Mouse (Mus musculus) spleen, postnatal 4 days (tissue): ENCODE results near the gene 1700024P04Rik.
"Not testable (repeated sequence)": the region's sequence is repeated elsewhere in the genome, so short reads cannot be mapped to it uniquely, and the experiment has no call there.

ENCODE experiments used
- DNase-seq, 2 experiments: peaks; one replicate each; pipeline ENCODE4 v3.0.0; 2022; ENCODE audit warnings: low spot score in 2 of 2

Gene 1700024P04Rik

DNA sequence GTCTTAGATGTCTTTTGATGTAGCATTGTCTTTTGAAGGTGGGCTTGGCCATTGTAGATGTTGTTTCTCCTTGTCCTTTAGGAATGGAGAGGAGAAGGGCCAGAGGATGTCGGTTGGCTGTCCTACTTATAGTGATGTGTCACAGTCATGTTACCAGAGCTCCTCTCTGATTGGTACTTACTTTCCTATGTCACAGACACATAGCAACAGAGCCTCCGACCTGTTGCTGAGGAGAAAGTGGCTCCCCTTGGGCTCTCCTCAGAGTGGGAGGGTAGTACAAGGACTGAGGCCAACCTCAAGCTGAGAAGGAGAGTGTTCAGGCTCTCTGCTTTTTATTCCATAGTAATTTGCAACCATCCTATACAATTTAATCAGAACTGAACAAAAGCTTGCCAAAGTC, at the start of gene 1700024P04Rik:
TSS of gene 1700024P04Rik (minus strand) at position 101 of the 400 bp plus-strand sequence.
- DNase-seq: no peak

DNA sequence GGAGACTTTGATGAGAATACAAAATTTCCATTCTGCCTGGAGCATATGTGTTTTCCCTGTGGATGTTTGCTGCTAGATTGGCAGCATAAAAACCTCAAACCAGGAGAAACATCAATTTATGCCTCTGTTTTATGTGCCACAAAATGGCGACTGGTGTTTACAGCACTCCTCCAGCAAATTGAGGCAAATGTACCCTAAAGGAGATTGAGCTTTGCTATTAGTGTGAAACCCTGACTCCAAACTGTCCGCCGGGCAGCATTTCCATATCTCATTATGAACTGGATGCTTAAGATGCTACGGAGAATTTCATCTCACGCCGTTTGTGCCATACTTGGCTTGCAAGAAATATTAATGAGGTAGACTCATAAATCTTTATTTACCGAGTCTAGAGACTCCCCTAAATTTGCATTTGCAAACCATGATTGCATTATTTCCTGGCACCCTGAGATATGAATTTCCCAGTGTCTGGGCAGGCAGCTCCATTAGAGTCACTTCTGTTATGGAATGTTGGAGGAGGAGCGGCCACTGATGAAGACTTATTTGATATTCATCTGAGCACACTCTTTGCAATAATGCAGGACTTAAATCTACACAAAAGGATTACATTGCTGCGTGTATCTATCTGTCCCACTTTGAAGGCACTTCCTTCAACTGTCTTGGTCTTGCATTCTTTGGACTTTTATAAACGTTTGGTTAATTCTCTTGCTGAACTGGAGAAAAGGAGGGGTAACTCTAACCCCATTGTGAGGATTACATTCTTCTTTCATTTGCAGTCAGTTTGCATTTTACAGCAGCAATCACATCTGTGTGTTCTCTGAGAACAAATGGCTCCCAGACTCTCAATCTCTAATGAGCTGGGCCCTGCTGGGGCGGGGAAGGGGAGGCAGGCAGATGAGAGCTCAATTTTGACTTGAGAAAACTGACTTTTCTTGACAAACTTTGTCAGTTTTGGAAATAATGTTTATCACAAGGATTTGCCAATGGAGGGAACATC, 47.2 kb upstream of the 1700024P04Rik start:
- no peak for DNase-seq

DNA sequence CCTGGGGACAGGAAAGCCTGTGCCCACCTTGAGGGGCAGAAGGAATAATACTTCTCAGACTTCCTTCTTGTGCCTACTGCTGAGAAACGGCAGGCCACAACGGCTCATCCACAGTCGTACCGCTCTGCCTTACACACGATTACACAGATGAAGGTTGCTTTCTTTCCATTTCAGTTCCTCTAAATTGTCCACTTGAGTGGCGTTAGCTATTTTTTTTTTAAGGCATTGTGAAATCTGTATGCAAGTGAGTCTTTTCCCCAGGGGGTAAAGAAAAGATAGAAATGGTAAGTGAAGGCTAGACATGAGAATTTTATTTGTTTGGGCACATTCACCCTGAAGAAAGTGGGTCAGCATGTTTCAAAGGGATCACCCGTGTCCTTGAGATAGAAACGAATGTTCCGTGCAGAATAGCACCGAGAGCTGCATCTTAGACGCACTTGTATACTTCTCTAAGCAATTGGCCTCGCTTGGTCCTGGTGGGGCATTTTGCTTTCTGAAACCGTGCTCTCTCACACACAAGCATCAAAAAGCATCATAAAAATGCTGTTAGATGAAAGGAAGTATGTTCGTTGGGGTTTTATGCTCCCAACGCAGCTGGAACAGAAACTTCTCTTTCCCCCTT, 46.3 kb upstream of the 1700024P04Rik start:
- no peak for DNase-seq

DNA sequence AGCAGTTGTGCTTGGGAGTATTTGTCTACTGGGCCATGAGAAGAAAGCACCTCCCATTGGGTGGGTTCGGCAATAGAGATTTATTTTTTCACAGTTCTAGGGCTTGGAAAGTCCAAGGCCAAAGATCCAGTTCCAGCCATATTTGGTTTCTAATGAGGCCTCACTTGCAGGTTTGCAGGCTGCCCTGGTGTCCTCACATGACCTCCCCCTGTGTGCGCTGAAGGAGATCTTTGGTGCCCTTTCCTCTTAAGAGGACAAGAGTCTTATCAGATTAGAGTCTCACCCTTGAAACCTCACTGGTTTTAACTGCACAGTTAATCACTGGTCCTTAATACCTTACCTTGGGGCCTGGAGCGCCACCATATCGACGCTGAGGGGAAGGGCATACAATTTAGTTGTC, 40.9 kb upstream of the 1700024P04Rik start:
- no peak for DNase-seq

GRCm38 (mm10) chr13:99022036-99022435, 37.7 kb upstream of the 1700024P04Rik start:
- no peak for DNase-seq

DNA sequence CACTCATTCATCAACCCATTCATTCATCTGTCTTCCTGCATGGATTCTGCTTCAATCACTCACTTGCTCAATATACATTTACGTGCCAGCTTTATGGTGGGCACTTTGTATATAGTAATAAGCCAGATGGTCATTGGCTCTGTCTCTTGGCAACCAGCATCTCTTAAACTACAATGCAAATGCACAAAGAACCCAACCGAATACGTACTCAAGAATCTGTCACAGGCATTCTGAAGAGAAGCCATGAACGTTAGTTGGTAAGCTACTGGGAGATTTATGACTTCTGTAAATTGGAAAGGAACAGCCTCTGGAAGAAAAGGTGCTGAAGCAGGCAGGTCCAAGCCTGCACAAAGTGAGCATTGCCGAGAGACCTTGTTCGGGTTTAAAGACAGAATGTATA, 36.8 kb upstream of the 1700024P04Rik start:
- no peak for DNase-seq

- DNase-seq: peak in 1 of 2 experiments; percentile 57
Observed at GRCm38 (mm10) chr13:99019831-99020669, 35.7 kb upstream of the 1700024P04Rik start.

DNA sequence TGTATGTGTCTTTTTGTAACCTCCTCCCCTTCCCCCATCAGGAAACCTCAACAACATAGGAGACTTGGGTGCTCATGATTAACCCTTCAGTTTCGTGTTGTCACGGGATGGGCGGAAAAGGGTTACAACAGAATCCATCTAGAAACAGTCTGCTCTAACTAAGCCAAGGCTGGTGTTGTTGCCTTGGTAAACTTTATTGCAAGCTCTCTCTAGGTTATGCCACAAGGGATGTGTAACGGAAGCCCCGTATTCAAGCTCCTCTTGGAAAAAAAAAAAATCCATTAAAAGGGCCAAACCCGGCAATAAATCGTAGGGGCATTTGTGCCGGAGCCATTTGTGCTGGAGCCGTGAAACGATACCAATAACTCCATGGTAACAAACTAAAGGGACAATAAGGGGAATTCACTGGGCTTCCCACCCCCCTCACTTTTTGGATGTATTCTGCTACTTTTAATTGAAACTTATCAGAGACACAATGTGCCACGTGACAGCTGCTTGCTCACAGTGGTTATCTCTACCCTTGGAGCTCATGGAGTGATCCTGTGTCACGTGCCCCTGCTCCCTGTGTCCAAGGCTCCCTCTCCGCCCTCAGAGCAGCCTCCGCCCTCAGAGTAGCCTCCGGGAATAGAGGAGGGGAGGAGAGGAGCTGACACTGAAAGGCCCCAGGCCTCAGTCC, 34.3 kb upstream of the 1700024P04Rik start:
- peak in 1 of 2 experiments; percentile 42 for DNase-seq

GRCm38 (mm10) chr13:99016696-99017095, 32.3 kb upstream of the 1700024P04Rik start:
- DNase-seq: no peak

- no peak for DNase-seq
Observed at GRCm38 (mm10) chr13:99012891-99013290, 28.5 kb upstream of the 1700024P04Rik start.

- DNase-seq: no peak
Observed at GRCm38 (mm10) chr13:99008013-99008412, 23.6 kb upstream of the 1700024P04Rik start.

DNA sequence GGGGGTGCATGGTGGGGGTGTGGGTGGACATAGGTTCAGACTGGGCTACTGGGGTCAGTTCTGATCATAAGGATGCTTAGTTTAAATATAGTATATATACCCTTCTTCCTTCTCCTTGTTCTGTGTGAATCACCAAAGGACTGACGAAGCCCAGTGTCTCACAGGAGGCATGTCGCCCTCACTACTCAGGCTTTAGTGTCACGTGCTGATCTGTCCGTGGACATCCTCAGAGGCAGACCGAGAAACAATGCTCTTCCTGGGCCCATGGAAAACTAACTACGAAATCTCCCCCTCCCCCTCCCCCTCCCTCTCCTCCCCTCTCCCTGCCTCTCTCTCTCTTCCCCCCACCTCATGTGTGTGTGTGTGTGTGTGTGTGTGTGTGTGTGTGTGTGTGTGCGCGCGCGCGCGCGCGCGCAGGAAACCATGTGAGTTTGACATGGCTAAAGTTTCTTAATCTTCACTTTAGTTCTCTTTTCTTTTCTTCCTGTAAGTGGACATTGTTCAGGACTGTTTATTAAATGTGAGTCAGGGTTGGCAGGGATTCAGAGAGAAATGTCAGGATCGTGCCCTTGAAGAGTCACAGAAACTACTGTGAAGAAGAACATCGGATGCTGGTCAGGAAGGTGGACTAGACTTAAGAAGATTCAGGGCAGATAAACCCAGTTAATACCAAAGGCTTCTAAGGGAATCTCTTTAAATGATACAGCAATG, 22.2 kb upstream of the 1700024P04Rik start:
- no peak for DNase-seq

- DNase-seq: not testable (repeated sequence)
Observed at GRCm38 (mm10) chr13:99001652-99002051, 17.3 kb upstream of the 1700024P04Rik start.

- DNase-seq: no peak
Observed at GRCm38 (mm10) chr13:98997025-98997424, 12.7 kb upstream of the 1700024P04Rik start.

GRCm38 (mm10) chr13:98977070-98977785, 7.1 kb downstream of the 1700024P04Rik start:
- no peak for DNase-seq

GRCm38 (mm10) chr13:98976022-98976421, 8.3 kb downstream of the 1700024P04Rik start:
- not testable (repeated sequence) for DNase-seq

- no peak for DNase-seq
Observed at GRCm38 (mm10) chr13:98972090-98972489, 12.3 kb downstream of the 1700024P04Rik start.

DNA sequence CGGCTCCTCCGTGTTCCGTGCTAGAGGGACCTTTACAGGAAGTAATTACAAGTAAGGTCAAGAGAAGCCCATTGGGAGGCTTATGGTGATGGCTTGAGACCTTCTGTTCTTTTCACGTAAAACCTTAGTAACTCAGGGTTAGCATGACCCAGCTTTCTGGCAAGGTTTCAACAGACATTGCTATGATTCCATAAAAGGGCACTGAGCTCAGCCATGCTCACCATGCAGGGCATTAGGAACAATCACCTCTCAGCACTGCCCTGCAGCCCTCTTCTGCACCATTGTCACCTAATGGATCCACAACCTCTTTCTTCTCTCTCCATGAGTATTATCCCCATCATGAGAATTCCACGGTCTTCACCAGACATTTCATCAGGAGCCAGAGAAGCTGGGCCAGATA, 12.7 kb downstream of the 1700024P04Rik start:
- no peak for DNase-seq

- DNase-seq: no peak
Observed at GRCm38 (mm10) chr13:98968517-98968916, 15.8 kb downstream of the 1700024P04Rik start.

GRCm38 (mm10) chr13:98967942-98968341, 16.4 kb downstream of the 1700024P04Rik start:
- no peak for DNase-seq
